Mouse (Mus musculus): Measurements from ENCODE around the gene Ccl6. TPM values are rescaled to one million over a fixed set of nuclear protein-coding genes. Genes with fewer than 3 reads are reported as not detected.

Gene Ccl6
- polyA plus RNA-seq (2017; shearing (Covaris generic)): 0.50 TPM

GRCm38 (mm10) chr11:83592853-83593252 lies at the start of gene Ccl6:
TSS of gene Ccl6 (minus strand) at chr11:83593087.

DNA sequence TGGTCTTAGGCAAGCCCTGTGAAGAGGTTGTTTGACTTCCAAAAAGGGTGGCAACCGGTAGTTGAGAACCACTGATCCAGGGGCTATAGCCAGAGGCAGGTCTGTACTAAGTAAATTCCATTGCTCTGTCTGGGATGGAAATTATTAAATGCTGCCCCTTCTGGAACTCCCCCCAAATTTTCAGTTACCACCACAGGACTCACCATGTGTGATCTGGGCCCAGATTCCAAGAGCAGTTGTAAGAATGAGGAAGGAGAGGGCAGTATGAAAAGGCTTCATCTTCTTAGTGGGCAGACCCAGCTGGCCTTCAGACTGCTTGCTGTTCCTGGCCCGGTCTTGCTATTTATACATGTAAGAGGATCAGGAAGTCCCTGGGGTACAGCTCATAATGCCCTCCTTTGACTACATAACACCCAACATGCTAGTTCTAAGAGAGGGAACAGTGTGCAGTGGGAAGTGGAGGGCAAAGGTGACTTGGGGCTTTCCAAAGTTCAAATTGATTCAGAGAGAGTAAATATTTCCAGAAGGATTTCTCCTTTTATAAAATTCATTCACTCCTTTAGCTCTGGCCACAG lies 14.6 kb downstream of the Ccl6 start, which contains the start of gene Ccl9:
Gene Ccl9 (minus strand): TSS at position 451 of the 575 bp plus-strand sequence.

Other genes with a start within 250 kb of the Ccl6 start
- gene Rasl10b, start 183.9 kb downstream of the Ccl6 start, polyA plus RNA-seq (2017; shearing (Covaris generic)): not detected
- not detected for gene Gas2l2, start 163.6 kb downstream of the Ccl6 start, polyA plus RNA-seq (2017; shearing (Covaris generic))
- gene 1700020L24Rik, start 155.4 kb downstream of the Ccl6 start, polyA plus RNA-seq (2017; shearing (Covaris generic)): 1.1 TPM
- gene Mmp28, start 130.0 kb downstream of the Ccl6 start, polyA plus RNA-seq (2017; shearing (Covaris generic)): not detected
- gene Taf15, start 120.0 kb downstream of the Ccl6 start, polyA plus RNA-seq (2017; shearing (Covaris generic)): 24.6 TPM
- gene Heatr9, start 70.9 kb downstream of the Ccl6 start, polyA plus RNA-seq (2017; shearing (Covaris generic)): 1.2 TPM
- gene Ccl5, start 62.6 kb downstream of the Ccl6 start, polyA plus RNA-seq (2017; shearing (Covaris generic)): 1,423 TPM
- 0.34 TPM for gene Ccl9, start 14.5 kb downstream of the Ccl6 start, polyA plus RNA-seq (2017; shearing (Covaris generic))
- gene Rpl9-ps1, start 52.5 kb upstream of the Ccl6 start, polyA plus RNA-seq (2017; shearing (Covaris generic)): not detected
- 25.2 TPM for gene Ccl3, start 56.3 kb upstream of the Ccl6 start, polyA plus RNA-seq (2017; shearing (Covaris generic))
- 91.7 TPM for gene Ccl4, start 69.5 kb upstream of the Ccl6 start, polyA plus RNA-seq (2017; shearing (Covaris generic))
- not detected for gene Wfdc17, start 110.9 kb upstream of the Ccl6 start, polyA plus RNA-seq (2017; shearing (Covaris generic))
- not detected for gene Wfdc18, start 115.9 kb upstream of the Ccl6 start, polyA plus RNA-seq (2017; shearing (Covaris generic))
- gene Wfdc21, start 153.9 kb upstream of the Ccl6 start, polyA plus RNA-seq (2017; shearing (Covaris generic)): not detected
- gene Heatr6, start 160.6 kb upstream of the Ccl6 start, polyA plus RNA-seq (2017; shearing (Covaris generic)): 27.3 TPM